Mouse (Mus musculus) neural tube, embryonic 13.5 days (tissue): Measurements from ENCODE around the gene Ncoa4. TPM values are rescaled to one million over a fixed set of nuclear protein-coding genes. Genes with fewer than 3 reads are reported as not detected.
"Not testable (repeated sequence)": the region's sequence is repeated elsewhere in the genome, so short reads cannot be mapped to it uniquely, and the experiment has no call there.

ENCODE experiments used
- ATAC-seq: fragments of 200-750 bp; cut with Nextera tagmentation; 2 replicates; pipeline ENCODE4 v1.8.0; 2017; ENCODE audit warnings: low read depth, mild to moderate bottlenecking, moderate TSS enrichment, moderate library complexity
- H3K27ac ChIP-seq: fragments of 300-500 bp; sonication (generic); replicated peaks from 2 replicates; pipeline ENCODE4 v1.5.1; 2015; ENCODE audit warnings: moderate library complexity, mild to moderate bottlenecking, inconsistent platforms
- H3K27me3 ChIP-seq: fragments of 300-500 bp; sonication (generic); 2 replicates; pipeline ENCODE4 v1.6.1; 2015; ENCODE audit warnings: mild to moderate bottlenecking, inconsistent platforms
- H3K36me3 ChIP-seq: fragments of 300-500 bp; sonication (generic); 2 replicates; pipeline ENCODE4 v1.6.1; 2015; ENCODE audit warnings: mild to moderate bottlenecking, inconsistent platforms
- H3K4me1 ChIP-seq: fragments of 300-500 bp; sonication (generic); replicated peaks from 2 replicates; pipeline ENCODE4 v1.6.1; 2015; ENCODE audit warnings: inconsistent platforms
- H3K4me2 ChIP-seq: fragments of 300-500 bp; sonication (generic); 2 replicates; pipeline ENCODE4 v1.6.1; 2015; ENCODE audit warnings: inconsistent platforms, mild to moderate bottlenecking, moderate library complexity
- H3K4me3 ChIP-seq: fragments of 300-500 bp; sonication (generic); 2 replicates; pipeline ENCODE4 v1.5.1; 2015; ENCODE audit warnings: mild to moderate bottlenecking, inconsistent platforms
- H3K9ac ChIP-seq: fragments of 300-500 bp; sonication (generic); 2 replicates; pipeline ENCODE4 v1.6.1; 2015; ENCODE audit warnings: moderate library complexity, mild to moderate bottlenecking, inconsistent platforms
- H3K9me3 ChIP-seq: fragments of 300-500 bp; sonication (generic); 2 replicates; pipeline ENCODE4 v1.6.1; 2016; ENCODE audit warnings: inconsistent platforms
- WGBS: fragments of 180-500 bp; shearing (Covaris S2); methylation state at CpG from one replicate; pipeline ENCODE4 v1.1.7; 2015; 5-methylcytosine and 5-hydroxymethylcytosine counted together
- polyA plus RNA-seq: library from polyadenylated mRNA; unstranded; fragments of >200 nt; fragmentation: Nextera tagmentation; extraction: Ambion mirVana; gene quantifications from 2 replicates; pipeline ENCODE4 v1.2.1, GENCODE M21; 2015

The Ncoa4 gene
- 96.5 and 97.5 TPM in 2 replicates for polyA plus RNA-seq

GRCm38 (mm10) chr14:32159690-32160246 lies at the start of gene Ncoa4:
Gene Ncoa4, plus strand, starts transcription at chr14:32159865.
- H3K27ac ChIP-seq, result peak within 1 kb of the TSS; percentile 91
- peaks cover 28% of the 10 kb centered on the region for H3K4me1 ChIP-seq
- H3K9me3 ChIP-seq, result no peaks in the 10 kb centered on the region
- peak; percentile 98 for ATAC-seq
- H3K27me3 ChIP-seq, result no peaks in the 10 kb centered on the region
- 1% methylated on average over 40 of the region's 40 CpGs for WGBS
- peak within 1 kb of the TSS; percentile 95 for H3K9ac ChIP-seq
- H3K36me3 ChIP-seq, result no peaks in the 10 kb centered on the region
- H3K4me3 ChIP-seq, result peak within 1 kb of the TSS; percentile 95
- H3K4me2 ChIP-seq, result peak within 1 kb of the TSS; percentile 95

- not testable (repeated sequence) for H3K9ac ChIP-seq, ATAC-seq, H3K36me3 ChIP-seq, H3K4me1 ChIP-seq, H3K27me3 ChIP-seq, H3K4me3 ChIP-seq, H3K4me2 ChIP-seq, H3K9me3 ChIP-seq, H3K27ac ChIP-seq
- 92% methylated on average over 10 of the region's 10 CpGs for WGBS
Observed at GRCm38 (mm10) chr14:32112124-32112523, 47.5 kb upstream of the Ncoa4 start.

GRCm38 (mm10) chr14:32120940-32121919 lies 38.4 kb upstream of the Ncoa4 start:
- Histone ChIP-seq H3K4me1 (no peaks in the 10 kb centered on the region), H3K9me3 (no peaks in the 10 kb centered on the region), H3K9ac (no peak overlapping the region), H3K4me3 (no peak overlapping the region), H3K36me3 (no peaks in the 10 kb centered on the region), H3K4me2 (no peak overlapping the region), H3K27ac (no peak overlapping the region), H3K27me3 (no peaks in the 10 kb centered on the region)
- 63% methylated on average over 11 of the region's 11 CpGs for WGBS
- ATAC-seq, result no peak

GRCm38 (mm10) chr14:32121920-32122315 lies 37.7 kb upstream of the Ncoa4 start:
- no peaks in the 10 kb centered on the region for H3K36me3 ChIP-seq
- H3K4me3 ChIP-seq, result no peak overlapping the region
- 58% methylated on average over 2 of the region's 2 CpGs for WGBS
- H3K9ac ChIP-seq, result no peak overlapping the region
- no peaks in the 10 kb centered on the region for H3K4me1 ChIP-seq
- H3K27me3 ChIP-seq, result no peaks in the 10 kb centered on the region
- no peak overlapping the region for H3K27ac ChIP-seq
- no peak for ATAC-seq
- H3K4me2 ChIP-seq, result no peak overlapping the region
- H3K9me3 ChIP-seq, result no peaks in the 10 kb centered on the region

- ATAC-seq, result no peak
- Histone ChIP-seq H3K27ac (no peak overlapping the region), H3K27me3 (no peaks in the 10 kb centered on the region), H3K9ac (no peak overlapping the region), H3K4me2 (no peak overlapping the region), H3K4me1 (no peaks in the 10 kb centered on the region), H3K9me3 (no peaks in the 10 kb centered on the region), H3K36me3 (no peaks in the 10 kb centered on the region), H3K4me3 (no peak overlapping the region)
- 73% methylated on average over 3 of the region's 3 CpGs for WGBS
Observed at GRCm38 (mm10) chr14:32124261-32124660, 35.4 kb upstream of the Ncoa4 start.

GRCm38 (mm10) chr14:32125256-32125655 lies 34.4 kb upstream of the Ncoa4 start:
- 82% methylated on average over 5 of the region's 5 CpGs for WGBS

GRCm38 (mm10) chr14:32128409-32128808 lies 31.3 kb upstream of the Ncoa4 start:
- no peak overlapping the region for H3K9ac ChIP-seq
- no peak overlapping the region for H3K27ac ChIP-seq
- H3K27me3 ChIP-seq, result no peaks in the 10 kb centered on the region
- H3K4me2 ChIP-seq, result no peak overlapping the region
- no peaks in the 10 kb centered on the region for H3K4me1 ChIP-seq
- 85% methylated on average over 5 of the region's 5 CpGs for WGBS
- no peaks in the 10 kb centered on the region for H3K9me3 ChIP-seq
- H3K36me3 ChIP-seq, result no peaks in the 10 kb centered on the region
- ATAC-seq, result no peak
- H3K4me3 ChIP-seq, result no peak overlapping the region

More at GRCm38 (mm10) chr14:32125256-32125655, 34.4 kb upstream of the Ncoa4 start:
- H3K36me3 ChIP-seq, H3K27ac ChIP-seq, H3K9ac ChIP-seq, H3K4me2 ChIP-seq, ATAC-seq, H3K9me3 ChIP-seq, H3K4me3 ChIP-seq, H3K27me3 ChIP-seq, H3K4me1 ChIP-seq: not testable (repeated sequence)

GRCm38 (mm10) chr14:32131836-32132235 lies 27.8 kb upstream of the Ncoa4 start:
- no peaks in the 10 kb centered on the region for H3K27me3 ChIP-seq
- 86% methylated on average over 4 of the region's 4 CpGs for WGBS
- no peaks in the 10 kb centered on the region for H3K36me3 ChIP-seq
- H3K4me3 ChIP-seq, result no peak overlapping the region
- H3K4me2 ChIP-seq, result no peak overlapping the region
- no peaks in the 10 kb centered on the region for H3K9me3 ChIP-seq
- H3K27ac ChIP-seq, result no peak overlapping the region
- H3K9ac ChIP-seq, result no peak overlapping the region
- H3K4me1 ChIP-seq, result no peaks in the 10 kb centered on the region
- no peak for ATAC-seq

GRCm38 (mm10) chr14:32134293-32134692 lies 25.4 kb upstream of the Ncoa4 start:
- Histone ChIP-seq H3K4me1 (no peaks in the 10 kb centered on the region), H3K9me3 (no peaks in the 10 kb centered on the region), H3K36me3 (no peaks in the 10 kb centered on the region), H3K27ac (no peak overlapping the region), H3K4me3 (no peak overlapping the region), H3K9ac (no peak overlapping the region), H3K27me3 (no peaks in the 10 kb centered on the region), H3K4me2 (no peak overlapping the region)
- no peak for ATAC-seq
- WGBS, result 81% methylated on average over 2 of the region's 2 CpGs

- not testable (repeated sequence) for H3K4me2 ChIP-seq, H3K27me3 ChIP-seq, H3K9ac ChIP-seq, H3K4me1 ChIP-seq, H3K27ac ChIP-seq, H3K36me3 ChIP-seq, H3K4me3 ChIP-seq, H3K9me3 ChIP-seq, ATAC-seq
- 69% methylated on average over 3 of the region's 3 CpGs for WGBS
Observed at GRCm38 (mm10) chr14:32136467-32136866, 23.2 kb upstream of the Ncoa4 start.

- Histone ChIP-seq H3K9me3 (no peaks in the 10 kb centered on the region), H3K36me3 (no peaks in the 10 kb centered on the region), H3K4me2 (no peak overlapping the region), H3K9ac (no peak overlapping the region), H3K4me1 (no peaks in the 10 kb centered on the region), H3K27me3 (no peaks in the 10 kb centered on the region), H3K27ac (no peak overlapping the region), H3K4me3 (no peak overlapping the region)
- WGBS, result 83% methylated on average over 5 of the region's 5 CpGs
- no peak for ATAC-seq
Observed at GRCm38 (mm10) chr14:32140359-32140965, 19.2 kb upstream of the Ncoa4 start.

- WGBS, result 88% methylated on average over 5 of the region's 5 CpGs
- H3K27ac ChIP-seq, result no peak within 1 kb of the TSS
- no peaks in the 10 kb centered on the region for H3K27me3 ChIP-seq
- no peak for ATAC-seq
- H3K9ac ChIP-seq, result no peak within 1 kb of the TSS
- no peak within 1 kb of the TSS for H3K4me3 ChIP-seq
- H3K36me3 ChIP-seq, result no peaks in the 10 kb centered on the region
- H3K9me3 ChIP-seq, result no peaks in the 10 kb centered on the region
- no peaks in the 10 kb centered on the region for H3K4me1 ChIP-seq
- no peak within 1 kb of the TSS for H3K4me2 ChIP-seq
Observed at GRCm38 (mm10) chr14:32141723-32142122, 17.9 kb upstream of the Ncoa4 start, which contains the start of gene Msmb. Gene Msmb, plus strand, starts transcription at chr14:32142023.
